Mouse (Mus musculus): ENCODE data around the gene Ntm. TPM values are rescaled to one million over a fixed set of nuclear protein-coding genes. Genes with fewer than 3 reads are reported as not detected.

The Ntm gene
- total RNA-seq, 2 experiments from 2014 or later, result not detected

- ATAC-seq (replicated peaks; ENCODE audit: low FRiP score, low TSS enrichment, poor library complexity, severe bottlenecking), result no peak
These were observed 156.2 kb downstream of the Ntm start for GRCm38 (mm10) chr9:29806790-29807189.

DNA sequence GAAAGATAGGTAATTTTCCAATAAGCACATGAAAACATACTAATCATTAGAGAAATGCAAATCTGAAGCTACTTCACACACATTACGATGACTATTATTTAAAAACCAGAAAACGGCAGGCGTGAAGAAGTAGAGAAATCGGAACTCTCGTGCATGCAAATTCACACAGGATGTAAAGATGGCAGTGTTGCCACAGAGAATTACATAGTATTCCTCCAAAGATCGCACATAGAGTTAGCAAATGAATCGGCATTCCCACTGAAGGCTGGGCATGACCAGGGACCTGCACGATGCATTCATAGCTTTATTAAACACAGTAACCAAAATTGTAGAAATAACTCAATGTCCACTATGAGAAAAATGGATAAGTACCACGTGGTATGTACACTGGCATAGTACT is 158.5 kb downstream of the Ntm start:
- ATAC-seq (replicated peaks; ENCODE audit: low FRiP score, low TSS enrichment, poor library complexity, severe bottlenecking), result no peak

DNA sequence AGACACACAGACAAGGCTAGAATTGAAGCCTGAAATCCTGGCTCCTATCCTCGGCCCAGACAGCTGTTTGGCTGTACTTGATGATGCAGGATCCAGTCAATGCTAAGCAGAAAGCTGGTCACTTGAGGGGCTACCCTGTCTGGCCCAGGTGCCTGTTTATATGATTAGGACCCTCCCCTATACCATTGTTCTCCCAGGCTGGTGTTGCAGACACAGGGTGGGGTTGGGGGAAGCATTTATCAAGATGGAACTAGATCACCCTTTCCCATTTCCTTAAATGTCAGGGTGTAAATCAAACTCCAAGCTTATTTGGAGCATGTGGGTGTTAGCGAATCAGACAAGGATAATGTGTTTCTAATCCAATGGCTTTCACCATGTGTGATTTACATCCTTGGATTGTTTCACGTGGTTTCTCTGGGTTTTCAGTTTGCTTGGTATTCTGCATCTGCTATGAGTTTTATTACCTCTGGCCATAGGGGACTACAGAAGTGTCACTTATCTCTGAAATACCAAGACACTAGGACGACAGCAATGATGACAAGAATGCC is 159.1 kb downstream of the Ntm start:
- no peak for ATAC-seq (replicated peaks; ENCODE audit: low FRiP score, low TSS enrichment, poor library complexity, severe bottlenecking)

- ATAC-seq (replicated peaks; ENCODE audit: low FRiP score, low TSS enrichment, poor library complexity, severe bottlenecking), result no peak
These were observed 159.8 kb downstream of the Ntm start for GRCm38 (mm10) chr9:29802990-29803737.

- no peak for ATAC-seq (replicated peaks; ENCODE audit: low FRiP score, low TSS enrichment, poor library complexity, severe bottlenecking)
These were observed 160.8 kb downstream of the Ntm start for GRCm38 (mm10) chr9:29802071-29802705.

DNA sequence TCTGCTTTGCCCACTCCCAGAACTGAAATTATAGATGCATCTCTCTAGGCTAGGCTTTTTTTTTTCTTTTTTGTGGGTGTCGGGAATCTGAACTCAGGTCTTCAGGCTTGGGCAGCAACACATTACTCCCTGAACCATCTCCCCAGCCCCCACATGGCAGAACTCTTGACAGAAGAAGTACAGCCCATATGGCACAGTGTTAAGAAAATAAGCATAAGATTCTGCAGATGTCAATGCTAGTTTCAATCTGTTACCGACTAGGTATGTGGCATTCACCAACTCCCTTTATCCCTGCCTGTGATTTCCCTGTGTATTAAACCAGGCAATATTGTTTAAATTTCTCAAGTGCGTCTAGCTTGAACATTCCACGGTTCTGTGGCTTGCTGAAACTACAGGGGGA is 166.7 kb downstream of the Ntm start:
- no peak for ATAC-seq (replicated peaks; ENCODE audit: low FRiP score, low TSS enrichment, poor library complexity, severe bottlenecking)

- ATAC-seq (replicated peaks; ENCODE audit: low FRiP score, low TSS enrichment, poor library complexity, severe bottlenecking), result no peak
These were observed 171.6 kb downstream of the Ntm start for GRCm38 (mm10) chr9:29791199-29791915.

GRCm38 (mm10) chr9:29790017-29790416 is 172.9 kb downstream of the Ntm start:
- no peak for ATAC-seq (replicated peaks; ENCODE audit: low FRiP score, low TSS enrichment, poor library complexity, severe bottlenecking)

GRCm38 (mm10) chr9:29788855-29789254 is 174.1 kb downstream of the Ntm start:
- ATAC-seq (replicated peaks; ENCODE audit: low FRiP score, low TSS enrichment, poor library complexity, severe bottlenecking), result no peak

DNA sequence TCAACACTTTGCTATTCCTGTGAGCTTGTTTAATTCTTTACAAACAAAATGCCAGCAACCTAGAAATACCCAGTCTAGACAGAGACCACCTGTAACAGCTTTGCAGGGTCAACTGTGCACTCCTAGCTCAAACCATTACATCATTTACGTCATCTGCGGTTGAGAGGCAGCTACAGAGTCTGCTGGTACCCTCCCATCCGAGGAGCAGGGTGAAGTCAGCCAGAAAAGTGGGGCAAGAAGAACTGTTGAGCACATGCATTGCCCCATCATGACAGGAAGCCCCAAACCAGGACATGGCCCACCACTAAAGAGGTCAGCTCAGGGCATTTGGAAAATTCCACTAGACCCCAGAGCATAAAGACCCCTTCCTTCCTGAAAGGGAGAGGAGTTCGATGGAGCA is 175.5 kb downstream of the Ntm start:
- ATAC-seq (replicated peaks; ENCODE audit: low FRiP score, low TSS enrichment, poor library complexity, severe bottlenecking), result no peak

- ATAC-seq (replicated peaks; ENCODE audit: low FRiP score, low TSS enrichment, poor library complexity, severe bottlenecking), result no peak
These were observed 180.2 kb downstream of the Ntm start for GRCm38 (mm10) chr9:29782697-29783096.

DNA sequence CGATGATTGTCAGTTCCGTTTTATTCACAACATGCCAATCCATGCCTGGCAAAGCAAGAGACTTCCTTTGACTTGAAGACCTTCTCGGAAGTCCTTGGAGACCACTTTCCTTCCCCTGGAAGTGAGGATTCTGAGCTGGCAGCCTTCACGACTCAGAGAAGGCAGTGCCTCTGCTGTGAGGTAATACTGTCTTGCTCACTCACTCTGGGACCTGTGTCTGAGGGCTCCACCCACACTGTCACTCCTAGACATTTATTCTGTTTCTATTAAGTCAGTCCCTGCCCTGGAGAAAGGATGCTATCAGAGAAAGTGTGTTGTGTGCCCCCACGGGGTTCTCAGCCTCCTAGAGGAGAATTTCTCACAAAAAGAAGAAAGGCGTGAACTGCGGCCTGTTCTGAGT is 183.2 kb downstream of the Ntm start:
- no peak for ATAC-seq (replicated peaks; ENCODE audit: low FRiP score, low TSS enrichment, poor library complexity, severe bottlenecking)

DNA sequence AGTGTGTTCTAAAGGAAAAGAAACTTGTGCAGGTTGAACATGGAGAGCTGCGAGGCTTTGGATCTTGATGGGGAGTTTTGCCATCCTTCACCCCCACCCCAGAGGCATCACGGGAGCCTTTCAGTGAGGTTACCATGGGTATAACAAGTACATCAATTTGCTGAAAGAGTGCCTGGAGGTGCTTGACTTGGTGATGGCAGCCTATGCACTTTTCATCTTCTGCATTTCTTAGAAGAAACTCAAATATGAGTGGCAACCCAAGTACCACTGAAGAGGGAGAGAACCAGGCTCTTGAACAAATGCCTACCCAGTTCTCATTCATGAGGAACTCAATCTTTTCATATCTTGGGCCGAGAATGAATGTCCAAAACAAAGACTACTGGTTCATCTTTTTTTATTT is 186.0 kb downstream of the Ntm start:
- ATAC-seq (replicated peaks; ENCODE audit: low FRiP score, low TSS enrichment, poor library complexity, severe bottlenecking), result no peak

DNA sequence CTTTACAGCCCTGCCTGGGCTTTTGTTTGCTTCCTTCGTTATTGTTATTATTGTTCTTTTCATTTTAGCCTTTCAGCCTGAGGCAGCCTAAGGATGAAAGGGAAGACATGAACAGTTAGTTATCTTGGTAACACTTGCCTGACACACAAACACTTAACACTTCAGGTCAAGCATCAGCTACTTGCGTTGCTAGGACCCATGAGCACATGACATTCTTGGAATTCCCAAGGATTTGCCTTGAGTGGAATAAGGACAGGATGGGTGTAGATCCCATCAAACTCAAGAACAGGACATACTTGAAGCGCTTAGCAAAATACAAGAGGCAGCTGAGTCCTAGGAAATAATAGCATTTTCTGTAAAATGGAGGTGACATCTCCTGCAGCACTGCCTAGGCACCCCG is 186.4 kb downstream of the Ntm start:
- no peak for ATAC-seq (replicated peaks; ENCODE audit: low FRiP score, low TSS enrichment, poor library complexity, severe bottlenecking)

DNA sequence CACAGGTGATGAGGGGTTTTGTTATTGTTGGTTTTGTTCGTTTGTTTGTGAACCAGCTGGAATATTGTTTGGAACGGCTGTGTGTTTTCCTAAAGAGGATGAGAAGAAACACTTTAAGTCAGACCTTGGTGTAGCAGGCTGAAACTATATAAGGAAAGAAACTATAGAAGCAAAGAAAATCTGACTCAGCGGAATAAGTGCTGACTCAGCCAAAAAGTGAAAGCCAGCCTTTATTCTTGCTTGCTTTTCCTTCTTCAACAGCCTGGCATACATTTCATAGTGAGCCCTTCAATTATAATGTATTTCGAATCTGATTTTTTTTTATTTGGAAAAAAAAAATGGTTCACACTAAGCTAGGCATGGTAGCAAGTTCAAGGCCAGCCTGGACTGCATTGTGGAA is 186.9 kb downstream of the Ntm start:
- no peak for ATAC-seq (replicated peaks; ENCODE audit: low FRiP score, low TSS enrichment, poor library complexity, severe bottlenecking)

GRCm38 (mm10) chr9:29772625-29773388 is 190.1 kb downstream of the Ntm start:
- ATAC-seq (replicated peaks; ENCODE audit: low FRiP score, low TSS enrichment, poor library complexity, severe bottlenecking), result no peak

- no peak for ATAC-seq (replicated peaks; ENCODE audit: low FRiP score, low TSS enrichment, poor library complexity, severe bottlenecking)
These were observed 191.1 kb downstream of the Ntm start for GRCm38 (mm10) chr9:29771870-29772269.

- ATAC-seq (replicated peaks; ENCODE audit: low FRiP score, low TSS enrichment, poor library complexity, severe bottlenecking), result no peak
These were observed 191.7 kb downstream of the Ntm start for GRCm38 (mm10) chr9:29771071-29771785.

DNA sequence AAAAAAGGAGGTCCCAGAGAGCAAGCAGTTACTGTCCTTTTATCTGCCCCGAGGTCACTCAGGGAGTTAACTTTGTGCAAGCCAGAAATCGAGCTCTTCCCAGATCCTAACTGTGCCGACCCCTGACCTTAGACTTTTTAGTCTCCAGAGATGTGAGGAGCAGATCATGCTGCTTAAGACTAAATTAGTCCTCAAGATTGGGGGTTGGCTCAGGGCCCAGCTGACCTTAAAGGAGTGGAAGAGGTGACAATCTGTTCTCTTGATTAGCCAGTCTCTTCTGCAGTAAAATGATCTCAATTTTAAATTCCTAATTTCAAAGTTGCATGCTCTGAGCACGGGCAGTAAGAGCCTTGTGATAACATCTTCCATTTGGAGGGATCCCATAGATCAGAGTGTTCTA is 193.6 kb downstream of the Ntm start:
- no peak for ATAC-seq (replicated peaks; ENCODE audit: low FRiP score, low TSS enrichment, poor library complexity, severe bottlenecking)

Measured in megakaryocyte-erythroid progenitor cell, adult 5-6 weeks (primary cell).